ENCODE assay signal across 10 mouse cellular contexts in the genomic region with DNA sequence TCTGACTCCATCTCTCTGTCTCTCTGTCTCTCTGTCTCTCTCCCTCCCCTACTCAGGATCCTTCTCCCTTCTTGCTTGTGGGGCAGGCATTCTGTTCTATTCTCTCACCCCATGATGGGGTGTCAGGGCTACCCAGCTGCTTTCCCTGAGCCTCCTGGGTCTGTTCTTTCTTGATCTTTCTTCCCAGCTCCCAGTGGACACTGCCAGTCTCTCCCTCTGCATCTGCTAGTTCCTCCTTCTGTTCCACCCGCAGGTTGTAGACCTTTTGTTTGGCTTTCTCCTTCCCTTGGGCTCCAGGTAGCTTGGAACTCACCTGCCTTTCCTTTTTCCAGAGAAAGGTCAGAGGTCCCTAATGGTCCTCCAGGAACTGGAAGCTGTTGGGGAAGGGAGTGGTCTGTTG. TPM values are rescaled to one million over a fixed set of nuclear protein-coding genes. Genes with fewer than 3 reads are reported as not detected.
DNase-seq lines count a peak whose midpoint lies in the region; ATAC-seq and TF ChIP-seq lines count a peak whose summit lies in the region.
"Had no signal": no experiment of that assay in that cellular context is flagged by ENCODE, and none has a peak within 500 bp of the region (broad histone marks: within the 10 kb centered on the region; RNA-seq: fewer than 3 reads in every experiment).

No protein-coding gene starts in this region.

- no peaks in the 10 kb centered on the region for H3K9me3 ChIP-seq in lung, embryonic 14.5 days (ENCODE audit: low read depth, low read length)
- no peaks in the 10 kb centered on the region for H3K9me3 ChIP-seq in lung, postnatal 0 days (ENCODE audit: low read length)
- H3K9me3 ChIP-seq in forebrain, embryonic 13.5 days (replicated peaks), result no peaks in the 10 kb centered on the region
- no peaks in the 10 kb centered on the region for H3K9me3 ChIP-seq in limb, embryonic 14.5 days (ENCODE audit: control insufficient read depth, low read length)
- no peaks in the 10 kb centered on the region for H3K9me3 ChIP-seq in neural tube, embryonic 15.5 days (replicated peaks)

- peak overlapping the region; percentile 72 for H3K4me3 ChIP-seq in lung, embryonic 14.5 days (ENCODE audit: low read depth, low read length)
- H3K4me3 ChIP-seq in lung, postnatal 0 days (ENCODE audit: low read depth, low read length), result no peak overlapping the region
- peak overlapping the region; percentile 95 for H3K4me3 ChIP-seq in forebrain, embryonic 13.5 days
- peak overlapping the region; percentile 85 for H3K4me3 ChIP-seq in limb, embryonic 14.5 days (replicated peaks; ENCODE audit: low read length)
- peak overlapping the region; percentile 96 for H3K4me3 ChIP-seq in neural tube, embryonic 15.5 days (replicated peaks)

- no peak for ATAC-seq in lung, embryonic 14.5 days (ENCODE audit: insufficient read depth)
- ATAC-seq in lung, postnatal 0 days, result no peak
- ATAC-seq in forebrain, embryonic 13.5 days, result no peak
- no peak for ATAC-seq in limb, embryonic 14.5 days (ENCODE audit: low FRiP score, low read depth)
- ATAC-seq in neural tube, embryonic 15.5 days (ENCODE audit: low FRiP score), result no peak

- peak overlapping the region; percentile 3; the same call in 1 of the 2 replicates for H3K27ac ChIP-seq in lung, embryonic 14.5 days (ENCODE audit: low read depth)
- no peak overlapping the region for H3K27ac ChIP-seq in lung, postnatal 0 days (ENCODE audit: low read length)
- peak overlapping the region; percentile 97 for H3K27ac ChIP-seq in forebrain, embryonic 13.5 days
- no peak overlapping the region for H3K27ac ChIP-seq in limb, embryonic 14.5 days (replicated peaks; ENCODE audit: low read depth, low read length)
- peak overlapping the region; percentile 29; the same call in 1 of the 2 replicates for H3K27ac ChIP-seq in neural tube, embryonic 15.5 days (replicated peaks)

- H3K4me1 ChIP-seq in lung, embryonic 14.5 days (ENCODE audit: insufficient read depth), result peaks cover 18% of the 10 kb centered on the region; the same call in 1 of the 2 replicates
- peaks cover 4% of the 10 kb centered on the region; the same call in 1 of the 2 replicates for H3K4me1 ChIP-seq in lung, postnatal 0 days (ENCODE audit: insufficient read depth, low read depth, low read length)
- peaks cover 73% of the 10 kb centered on the region for H3K4me1 ChIP-seq in forebrain, embryonic 13.5 days
- H3K4me1 ChIP-seq in limb, embryonic 14.5 days (ENCODE audit: control insufficient read depth, insufficient read depth, low read length), result peaks cover 39% of the 10 kb centered on the region
- H3K4me1 ChIP-seq in neural tube, embryonic 15.5 days, result peaks cover 73% of the 10 kb centered on the region

- no peak for TF ChIP-seq CTCF in lung, embryonic 14.5 days (IDR thresholded peaks at IDR 0.05; ENCODE audit: low read depth)
- TF ChIP-seq CTCF in lung, postnatal 0 days (IDR thresholded peaks at IDR 0.05), result no peak

- DNase-seq in lung, embryonic 14.5 days, result no peak
- DNase-seq in lung, postnatal 0 days (ENCODE audit: low spot score), result no peak
- no peak for DNase-seq in limb, embryonic 14.5 days (ENCODE audit: low spot score)
- no peak for DNase-seq in adipocyte (ENCODE audit: low spot score)
- DNase-seq in left cerebral cortex, postnatal 4 days, result no peak
- no peak for DNase-seq in testis, postnatal 14 days (ENCODE audit: low spot score)
- DNase-seq: heart, adult 11 months; lung, postnatal 10 days had no signal

- peak overlapping the region; percentile 18 for H3K9ac ChIP-seq in lung, embryonic 14.5 days
- H3K9ac ChIP-seq in lung, postnatal 0 days (replicated peaks; ENCODE audit: low read depth), result no peak overlapping the region
- H3K9ac ChIP-seq in forebrain, embryonic 13.5 days, result peak overlapping the region; percentile 99
- peak overlapping the region; percentile 36; the same call in 1 of the 2 replicates for H3K9ac ChIP-seq in limb, embryonic 14.5 days (ENCODE audit: low read depth, low read length, severe bottlenecking)
- peak overlapping the region; percentile 96 for H3K9ac ChIP-seq in neural tube, embryonic 15.5 days (replicated peaks)

- WGBS in lung, embryonic 14.5 days, result 23% methylated on average over 1 of the region's 1 CpGs
- 28% methylated on average over 1 of the region's 1 CpGs for WGBS in lung, postnatal 0 days
- WGBS in forebrain, embryonic 13.5 days, result 31% methylated on average over 1 of the region's 1 CpGs
- WGBS in limb, embryonic 14.5 days, result 44% methylated on average over 1 of the region's 1 CpGs
- WGBS in neural tube, embryonic 15.5 days, result 30% methylated on average over 1 of the region's 1 CpGs

- no peak for TF ChIP-seq POLR2A in limb, embryonic 14.5 days (IDR thresholded peaks at IDR 0.05; ENCODE audit: borderline replicate concordance, extremely low read depth, insufficient read depth, insufficient read length)

- TF ChIP-seq EP300 in lung, postnatal 0 days (IDR thresholded peaks at IDR 0.05), result no peak

- intact Hi-C loops in left cerebral cortex, postnatal 4 days (cut with DNase I), result no loop called here

- no peaks in the 10 kb centered on the region for H3K27me3 ChIP-seq in lung, embryonic 14.5 days (ENCODE audit: insufficient read depth, low read length)
- no peaks in the 10 kb centered on the region for H3K27me3 ChIP-seq in lung, postnatal 0 days (replicated peaks; ENCODE audit: insufficient read depth, low read length)
- no peaks in the 10 kb centered on the region for H3K27me3 ChIP-seq in forebrain, embryonic 13.5 days
- H3K27me3 ChIP-seq in limb, embryonic 14.5 days (ENCODE audit: control insufficient read depth, insufficient read depth, low read length), result no peaks in the 10 kb centered on the region
- H3K27me3 ChIP-seq in neural tube, embryonic 15.5 days (replicated peaks), result no peaks in the 10 kb centered on the region

- H3K36me3 ChIP-seq in lung, embryonic 14.5 days (ENCODE audit: insufficient read depth), result peaks cover 19% of the 10 kb centered on the region; the same call in 1 of the 2 replicates
- H3K36me3 ChIP-seq in lung, postnatal 0 days (ENCODE audit: insufficient read depth, low read length), result no peaks in the 10 kb centered on the region
- H3K36me3 ChIP-seq in forebrain, embryonic 13.5 days (ENCODE audit: poor library complexity, severe bottlenecking), result peaks cover 29% of the 10 kb centered on the region
- H3K36me3 ChIP-seq in limb, embryonic 14.5 days (ENCODE audit: control insufficient read depth, insufficient read depth, low read length), result peaks cover 24% of the 10 kb centered on the region
- peaks cover 25% of the 10 kb centered on the region for H3K36me3 ChIP-seq in neural tube, embryonic 15.5 days

- peak overlapping the region; percentile 87 for H3K4me2 ChIP-seq in lung, embryonic 14.5 days
- no peak overlapping the region for H3K4me2 ChIP-seq in lung, postnatal 0 days (replicated peaks; ENCODE audit: low read depth, low read length)
- H3K4me2 ChIP-seq in forebrain, embryonic 13.5 days, result peak overlapping the region; percentile 91
- peak overlapping the region; percentile 90 for H3K4me2 ChIP-seq in limb, embryonic 14.5 days (replicated peaks; ENCODE audit: low read depth, low read length, severe bottlenecking)
- peak overlapping the region; percentile 82 for H3K4me2 ChIP-seq in neural tube, embryonic 15.5 days

RNA-seq across cellular contexts. Expression of a gene that starts 1.7 kb away (rescaled TPM):
- polyA plus RNA-seq in lung, embryonic 14.5 days (2014; fragmentation: Nextera tagmentation; extraction: Ambion mirVana), result 22.7 and 24.5 TPM in 2 replicates
- polyA plus RNA-seq in lung, postnatal 0 days (2015; fragmentation: Nextera tagmentation; extraction: Ambion mirVana), result 5.4 and 5.8 TPM in 2 replicates
- polyA plus RNA-seq in forebrain, embryonic 13.5 days (2015; fragmentation: Nextera tagmentation; extraction: Ambion mirVana), result 89.2 and 95.0 TPM in 2 replicates
- polyA plus RNA-seq in limb, embryonic 14.5 days (2012; rRNA removed), result 46.0 and 59.7 TPM in 2 replicates
- polyA plus RNA-seq in limb, embryonic 14.5 days (2014; fragmentation: Nextera tagmentation; extraction: Ambion mirVana), result 25.5 and 31.7 TPM in 2 replicates
- 139 and 167 TPM in 2 replicates for polyA plus RNA-seq in neural tube, embryonic 15.5 days (2015; fragmentation: Nextera tagmentation; extraction: Ambion mirVana)
- 100 to 1,000 TPM; 173 to 176 TPM for total RNA-seq in left cerebral cortex, postnatal 4 days (2021)

RNA-seq across cellular contexts. Expression of a gene that starts 20.6 kb away (rescaled TPM):
- polyA plus RNA-seq in lung, embryonic 14.5 days (2014; fragmentation: Nextera tagmentation; extraction: Ambion mirVana), result 13.0 and 14.3 TPM in 2 replicates
- polyA plus RNA-seq in lung, postnatal 0 days (2015; fragmentation: Nextera tagmentation; extraction: Ambion mirVana), result 9.8 and 11.5 TPM in 2 replicates
- 15.8 and 16.3 TPM in 2 replicates for polyA plus RNA-seq in forebrain, embryonic 13.5 days (2015; fragmentation: Nextera tagmentation; extraction: Ambion mirVana)
- 32.8 and 34.6 TPM in 2 replicates for polyA plus RNA-seq in limb, embryonic 14.5 days (2012; rRNA removed)
- polyA plus RNA-seq in limb, embryonic 14.5 days (2014; fragmentation: Nextera tagmentation; extraction: Ambion mirVana), result 17.3 and 17.9 TPM in 2 replicates
- 18.8 TPM in 2 replicates for polyA plus RNA-seq in neural tube, embryonic 15.5 days (2015; fragmentation: Nextera tagmentation; extraction: Ambion mirVana)
- 100 to 1,000 TPM; 273 to 276 TPM for total RNA-seq in left cerebral cortex, postnatal 4 days (2021)

RNA-seq across cellular contexts. Expression of a gene that starts 29.7 kb away (rescaled TPM):
- 24.5 and 27.4 TPM in 2 replicates for polyA plus RNA-seq in lung, embryonic 14.5 days (2014; fragmentation: Nextera tagmentation; extraction: Ambion mirVana)
- polyA plus RNA-seq in lung, postnatal 0 days (2015; fragmentation: Nextera tagmentation; extraction: Ambion mirVana), result 39.3 and 51.1 TPM in 2 replicates
- 19.7 and 20.2 TPM in 2 replicates for polyA plus RNA-seq in forebrain, embryonic 13.5 days (2015; fragmentation: Nextera tagmentation; extraction: Ambion mirVana)
- polyA plus RNA-seq in limb, embryonic 14.5 days (2012; rRNA removed), result 29.6 and 36.3 TPM in 2 replicates
- polyA plus RNA-seq in limb, embryonic 14.5 days (2014; fragmentation: Nextera tagmentation; extraction: Ambion mirVana), result 34.9 and 38.8 TPM in 2 replicates
- 24.9 and 27.1 TPM in 2 replicates for polyA plus RNA-seq in neural tube, embryonic 15.5 days (2015; fragmentation: Nextera tagmentation; extraction: Ambion mirVana)
- 10 to 100 TPM; 21.4 to 22.2 TPM for total RNA-seq in left cerebral cortex, postnatal 4 days (2021)

RNA-seq across cellular contexts. Expression of a gene that starts 35.3 kb away (rescaled TPM):
- polyA plus RNA-seq in lung, embryonic 14.5 days (2014; fragmentation: Nextera tagmentation; extraction: Ambion mirVana), result 0.35 TPM in 1 of 2 replicates, not detected in the other
- polyA plus RNA-seq in lung, postnatal 0 days (2015; fragmentation: Nextera tagmentation; extraction: Ambion mirVana), result 0.33 and 0.55 TPM in 2 replicates
- polyA plus RNA-seq in forebrain, embryonic 13.5 days (2015; fragmentation: Nextera tagmentation; extraction: Ambion mirVana), result not detected in 2 replicates
- 19.4 and 32.9 TPM in 2 replicates for polyA plus RNA-seq in limb, embryonic 14.5 days (2012; rRNA removed)
- polyA plus RNA-seq in limb, embryonic 14.5 days (2014; fragmentation: Nextera tagmentation; extraction: Ambion mirVana), result 9.1 and 10.2 TPM in 2 replicates
- 0.77 and 1.4 TPM in 2 replicates for polyA plus RNA-seq in neural tube, embryonic 15.5 days (2015; fragmentation: Nextera tagmentation; extraction: Ambion mirVana)
- not detected for total RNA-seq in left cerebral cortex, postnatal 4 days (2021)

RNA-seq across cellular contexts. Expression of a gene that starts 44.0 kb away (rescaled TPM):
- not detected in 2 replicates for polyA plus RNA-seq in lung, embryonic 14.5 days (2014; fragmentation: Nextera tagmentation; extraction: Ambion mirVana)
- not detected in 2 replicates for polyA plus RNA-seq in lung, postnatal 0 days (2015; fragmentation: Nextera tagmentation; extraction: Ambion mirVana)
- polyA plus RNA-seq in forebrain, embryonic 13.5 days (2015; fragmentation: Nextera tagmentation; extraction: Ambion mirVana), result not detected in 2 replicates
- 0.41 and 0.58 TPM in 2 replicates for polyA plus RNA-seq in limb, embryonic 14.5 days (2012; rRNA removed)
- 0.29 TPM in 1 of 2 replicates, not detected in the other for polyA plus RNA-seq in limb, embryonic 14.5 days (2014; fragmentation: Nextera tagmentation; extraction: Ambion mirVana)
- not detected in 2 replicates for polyA plus RNA-seq in neural tube, embryonic 15.5 days (2015; fragmentation: Nextera tagmentation; extraction: Ambion mirVana)
- under 1 TPM in 1 of 2 experiments, not detected in 1; 0.46 TPM for total RNA-seq in left cerebral cortex, postnatal 4 days (2021)

Comparison
In these comparisons a context has a peak if more than half of its experiments do, and no peak if none do; other contexts are left out.
1. H3K27ac ChIP-seq: peak in lung, embryonic 14.5 days (single experiment), forebrain, embryonic 13.5 days (single experiment) and neural tube, embryonic 15.5 days (single experiment); none in lung, postnatal 0 days (single experiment) and limb, embryonic 14.5 days (single experiment).